Mouse (Mus musculus) heart, adult 2 months (tissue): ENCODE results near the gene Trappc5.

Experiments
- CTCF ChIP-seq: fragments of 200-600 bp; IDR thresholded peaks from 2 replicates; pipeline ENCODE4 v1.8.1; 2022; ENCODE audit warnings: antibody characterized with exemption, mild to moderate bottlenecking, moderate library complexity
- EP300 ChIP-seq: fragments of 200-500 bp; IDR thresholded peaks from 2 replicates; pipeline ENCODE4 v1.6.1; 2011; ENCODE audit warnings: low read depth, low read length, control low read depth; ENCODE audit not compliant: insufficient read depth
- POLR2A ChIP-seq: fragments of 200-500 bp; IDR thresholded peaks from 2 replicates; pipeline ENCODE4 v1.6.1; 2011; ENCODE audit warnings: mild to moderate bottlenecking, low read depth, low read length, control low read depth; ENCODE audit not compliant: insufficient read depth

DNA sequence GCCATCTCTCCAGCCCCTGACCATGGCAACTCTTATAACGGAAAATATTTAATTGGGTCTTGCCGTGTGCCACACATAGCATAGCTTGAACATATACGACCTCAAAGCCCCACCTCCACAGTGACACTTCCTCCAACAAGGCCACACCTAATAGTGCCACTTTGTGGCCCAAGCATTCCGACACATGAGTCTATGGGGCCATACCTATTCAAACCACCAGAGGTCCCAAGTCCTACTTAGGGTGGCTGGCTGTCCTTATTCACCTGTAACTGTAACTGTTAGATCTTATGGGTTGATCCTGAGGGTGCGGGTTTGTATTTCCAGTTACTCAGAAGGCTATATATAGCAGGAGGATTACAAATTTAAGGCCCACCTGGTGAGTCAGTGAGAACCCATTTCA lies 48.1 kb upstream of the Trappc5 start:
- peak; percentile 58 for TF ChIP-seq CTCF
- TF ChIP-seq POLR2A, result no peak
- no peak for TF ChIP-seq EP300
